Mouse (Mus musculus): Measurements from ENCODE around the gene Rpl26. TPM values are rescaled to one million over a fixed set of nuclear protein-coding genes. Genes with fewer than 3 reads are reported as not detected.
A peak's percentile ranks its signal among the peaks of the same experiment; 100 is the strongest.

Rpl26 gene
- total RNA-seq (2021), result 100 to 1,000 TPM; 607 to 680 TPM
- long read RNA-seq, experiment 1, transcript Rpl26-201 (4 exons, 526 nt), result major isoform, 126 of 138 reads
- long read RNA-seq, experiment 1, partial matches to known transcripts, result 7 of 138 reads
- long read RNA-seq, experiment 1, other reads (novel, unspliced or antisense), result 3 of 138 reads
- long read RNA-seq, experiment 2, transcript Rpl26-204 (2 exons, 636 nt), result minor isoform, 6 of 110 reads
- long read RNA-seq, experiment 2, transcript Rpl26-201 (4 exons, 526 nt), result major isoform, 101 of 110 reads
- long read RNA-seq, experiment 2, partial matches to known transcripts, result 3 of 110 reads
- long read RNA-seq, experiment 2, other reads (novel, unspliced or antisense), result 0 of 110 reads

DNA sequence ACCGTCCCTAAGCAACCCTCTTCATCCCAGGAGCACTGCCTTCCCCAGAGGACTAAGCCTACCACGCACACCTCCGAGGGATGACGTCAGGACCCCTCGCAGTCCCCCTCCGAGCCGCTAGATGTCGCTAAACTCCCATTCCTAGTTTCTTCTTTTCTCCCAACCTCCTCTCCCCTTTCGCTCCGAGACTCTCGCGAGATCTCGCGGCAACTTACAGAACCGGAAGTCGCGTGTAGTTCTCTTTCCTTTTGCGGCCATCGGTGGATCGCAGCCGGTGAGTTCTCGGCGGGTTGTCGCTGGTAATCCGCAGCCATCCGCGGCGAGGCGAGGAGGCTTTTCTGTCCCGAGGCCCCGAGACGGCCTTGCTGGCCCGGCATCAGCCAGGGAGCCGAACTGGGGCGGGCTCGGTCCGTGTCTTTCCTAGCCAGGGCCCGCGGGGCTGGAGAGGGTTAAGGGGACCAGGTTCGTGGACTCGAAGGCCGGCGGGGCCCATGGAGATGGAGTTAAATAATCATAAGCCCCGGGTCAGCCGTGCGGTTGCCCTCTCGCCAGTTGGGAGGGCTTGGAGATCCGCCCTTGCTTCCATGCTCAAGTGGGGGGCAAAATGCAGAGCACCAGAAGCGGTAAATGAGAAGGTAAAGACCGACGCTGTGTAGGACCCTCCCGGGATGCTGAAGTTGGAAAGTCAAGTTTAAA lies at the start of gene Rpl26:
TSS of gene Rpl26 (plus strand) at position 233 of the 696 bp plus-strand sequence.
- peak; percentile 97 to 98 for DNase-seq
- intact Hi-C loops (cut with DNase I), result loop anchor here (2.0 to 5.0 kb wide), 2 partner anchors 66 to 131 kb away; partner anchors contain the start of gene Slc25a35

DNA sequence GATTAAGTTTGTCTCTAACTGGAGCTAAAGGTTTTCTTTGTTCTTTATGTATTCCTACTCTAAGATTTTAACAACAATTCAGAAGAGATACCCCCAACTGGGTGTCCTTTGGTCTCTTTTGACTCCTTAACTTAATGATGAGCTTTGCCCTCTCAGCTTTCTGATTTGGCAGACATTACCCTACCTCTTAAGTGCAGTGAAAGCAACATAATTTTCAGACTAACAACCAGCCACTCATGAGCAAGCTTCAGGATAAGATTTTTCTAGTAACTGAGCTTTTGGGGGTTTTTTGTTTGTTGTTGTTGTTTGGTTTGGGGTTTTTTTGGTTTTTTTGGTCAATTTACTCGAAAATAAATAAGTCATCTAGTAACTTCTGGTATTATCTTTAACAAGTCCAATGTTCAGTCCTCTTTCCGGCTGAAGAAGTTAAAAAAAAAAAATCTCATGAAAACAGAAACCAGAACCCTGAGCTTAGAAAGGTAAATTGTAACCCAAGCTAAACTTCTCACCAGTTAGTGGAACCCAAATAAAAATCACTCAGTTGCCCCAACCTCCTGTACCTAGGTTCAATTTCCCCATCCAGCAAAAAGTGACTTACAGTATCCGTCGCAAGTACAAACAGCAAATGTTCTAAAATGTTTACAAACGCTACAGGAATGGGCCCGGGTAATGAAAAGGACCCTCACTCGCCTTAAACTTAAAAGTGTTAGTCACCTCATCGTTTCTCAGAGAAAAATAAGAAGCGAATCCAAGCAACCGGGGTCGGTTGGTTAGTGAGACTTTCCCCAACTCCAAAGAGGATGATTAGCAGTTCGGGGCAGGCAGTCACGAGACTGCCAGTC lies 49.5 kb upstream of the Rpl26 start:
- no peak for DNase-seq
- intact Hi-C loops (cut with DNase I), result loop anchor here (2.0 kb wide), 1 partner anchor 23 kb away; no protein-coding TSS in a partner anchor

DNA sequence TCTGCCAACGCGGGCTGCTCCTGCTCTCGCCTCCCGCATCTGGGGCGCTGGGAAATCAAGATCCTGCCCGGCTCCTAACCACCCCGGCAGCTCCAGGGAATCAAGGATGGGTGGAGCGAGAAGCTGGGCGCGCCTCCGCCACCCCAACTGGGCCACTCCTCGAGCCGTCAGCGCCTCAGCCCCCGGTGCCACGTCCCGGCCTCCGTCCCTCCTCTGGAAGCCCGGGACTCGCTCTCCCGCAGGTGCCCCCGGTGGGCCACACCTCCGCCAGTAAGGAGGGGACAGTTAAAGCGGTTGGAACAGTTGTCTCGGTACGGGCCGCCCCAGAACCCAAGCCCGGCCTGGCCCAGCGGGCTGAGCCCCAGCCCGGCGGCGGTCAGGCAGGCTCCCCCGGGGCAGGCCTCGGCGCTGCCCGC lies 48.9 kb upstream of the Rpl26 start:
- intact Hi-C loops (cut with DNase I), result no loop called here

DNA sequence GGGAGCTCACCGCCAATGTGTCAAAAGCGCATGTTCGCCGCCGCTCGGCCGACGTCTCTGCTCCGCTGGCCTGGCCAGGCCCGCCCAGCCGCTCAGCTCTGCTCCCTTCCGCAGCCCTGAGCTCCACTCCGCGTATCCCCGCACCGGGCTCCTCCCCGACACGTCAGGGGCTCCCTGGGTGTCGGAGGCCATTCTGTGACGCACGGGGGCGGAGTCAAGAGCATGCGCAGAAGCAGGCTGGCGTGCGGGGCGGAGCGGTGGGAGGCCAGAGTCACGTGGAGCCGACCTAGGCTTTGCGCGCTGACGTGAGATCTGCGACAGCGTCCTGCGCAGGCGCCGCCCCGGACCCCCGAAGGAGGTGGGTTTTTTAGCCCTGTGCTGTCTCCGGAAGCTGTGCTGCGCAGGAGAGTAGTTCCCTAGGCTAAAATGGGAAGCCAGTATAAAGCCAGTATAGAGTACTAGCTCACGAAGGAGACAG lies 48.4 kb upstream of the Rpl26 start:
- intact Hi-C loops (cut with DNase I), result no loop called here
- DNase-seq, result peak; percentile 100

More for the DNA sequence above, 48.9 kb upstream of the Rpl26 start:
- DNase-seq, result peak; percentile 79 to 81

DNA sequence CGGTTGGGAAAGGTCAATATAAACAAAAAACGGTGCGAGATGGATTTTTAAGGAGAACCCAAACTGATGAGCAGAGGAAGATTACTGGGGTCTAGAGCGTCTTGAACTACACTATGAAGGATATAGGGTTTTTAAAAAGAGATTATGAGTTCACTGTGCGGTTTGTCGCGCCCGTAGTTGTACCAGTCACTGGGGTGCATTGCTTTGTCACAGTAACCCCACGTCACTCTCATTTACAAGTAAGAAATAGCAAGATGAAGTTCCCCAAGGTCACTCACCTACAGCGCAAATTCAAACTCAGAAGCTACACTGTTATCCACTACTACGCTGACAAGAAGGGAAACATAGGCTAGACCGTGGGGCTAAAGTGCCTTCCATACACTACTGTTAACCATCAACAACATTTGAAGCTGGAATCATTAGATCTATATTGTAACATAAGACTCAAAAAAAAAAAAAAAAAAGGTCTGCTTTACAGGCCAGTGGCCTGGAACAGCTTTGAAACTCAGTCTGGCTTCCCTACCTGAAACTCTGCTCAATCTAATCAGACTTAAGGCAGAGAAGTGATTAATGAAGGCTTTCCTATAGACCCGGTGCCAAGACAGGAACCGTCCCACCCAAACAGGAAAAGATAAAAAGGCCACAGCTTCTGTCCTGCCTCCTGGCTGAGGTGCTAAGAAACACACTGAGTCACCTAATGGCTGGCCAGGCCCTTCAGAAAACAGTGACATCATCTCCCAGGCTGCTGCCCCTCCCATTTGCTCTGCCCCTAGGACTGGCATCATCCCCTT lies 47.6 kb upstream of the Rpl26 start:
- intact Hi-C loops (cut with DNase I), result no loop called here
- peak; percentile 43 for DNase-seq

DNA sequence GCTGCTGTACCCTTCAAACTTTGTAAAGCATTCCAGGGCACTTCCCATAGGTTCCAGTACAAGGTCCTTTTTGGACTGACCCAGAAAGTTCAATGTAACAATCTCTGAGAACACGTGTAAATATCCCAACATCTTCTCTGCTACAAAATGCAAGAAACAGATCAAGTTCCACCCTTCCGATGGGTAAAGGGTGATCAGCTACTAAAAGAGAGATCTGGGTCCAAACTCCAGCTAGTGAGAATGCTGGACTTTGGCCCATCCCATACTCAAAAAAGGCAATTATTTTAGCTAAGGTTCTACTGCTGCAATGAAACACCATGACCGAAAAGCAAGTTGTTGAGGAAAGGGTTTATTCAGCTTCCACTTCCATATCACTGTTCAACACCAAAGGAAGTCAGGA lies 46.8 kb upstream of the Rpl26 start:
- intact Hi-C loops (cut with DNase I), result no loop called here
- no peak for DNase-seq

DNA sequence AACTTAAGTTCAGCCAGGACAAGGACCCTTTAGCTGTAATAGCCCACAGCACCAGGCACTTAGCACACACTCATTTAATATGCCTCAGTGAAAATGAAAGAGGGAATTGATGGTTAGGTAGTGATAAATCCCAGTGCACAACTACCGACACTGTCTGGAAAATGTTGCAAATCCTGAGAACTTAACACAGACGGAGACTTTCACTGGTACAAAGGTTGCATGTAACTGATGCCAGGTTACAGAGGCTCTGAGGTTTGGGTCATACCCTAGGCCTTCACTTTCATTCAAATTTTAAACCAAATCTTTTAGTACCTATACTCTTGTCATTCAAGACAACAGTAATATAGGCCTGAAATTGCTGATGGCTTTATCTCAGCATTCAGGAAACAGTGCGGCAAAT lies 44.1 kb upstream of the Rpl26 start:
- no peak for DNase-seq
- intact Hi-C loops (cut with DNase I), result no loop called here

DNA sequence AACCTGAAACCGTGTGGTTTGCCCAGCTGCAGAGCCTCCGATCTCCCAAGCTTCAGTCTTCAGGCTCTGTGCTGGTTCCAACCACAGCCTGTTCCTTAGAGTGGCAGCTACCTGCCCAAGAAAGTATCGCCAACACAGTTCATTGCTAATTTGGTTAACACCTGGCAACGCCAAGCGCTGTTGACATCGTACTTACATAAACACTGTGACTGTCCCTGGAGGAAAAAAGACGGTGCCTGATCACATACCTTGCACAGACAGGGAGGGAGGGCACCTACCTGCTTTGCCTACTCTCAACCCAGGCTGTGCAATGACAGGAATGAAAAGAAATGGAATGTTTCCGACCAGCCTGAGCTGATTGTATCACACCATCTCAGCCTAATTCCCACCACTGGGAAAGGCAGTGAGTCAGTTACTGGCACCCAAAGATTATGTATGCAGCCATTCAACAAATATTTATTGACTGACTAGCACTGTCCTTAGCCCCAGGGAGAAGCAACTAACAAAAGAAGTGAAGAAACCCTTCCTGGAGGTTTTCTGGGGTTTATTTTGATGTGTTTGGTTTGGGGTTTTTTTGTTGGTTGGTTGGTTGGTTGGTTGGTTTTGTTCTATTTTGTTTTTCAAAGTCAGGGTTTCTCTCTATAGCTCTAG lies 41.3 kb upstream of the Rpl26 start:
- DNase-seq, result no peak
- intact Hi-C loops (cut with DNase I), result no loop called here

DNA sequence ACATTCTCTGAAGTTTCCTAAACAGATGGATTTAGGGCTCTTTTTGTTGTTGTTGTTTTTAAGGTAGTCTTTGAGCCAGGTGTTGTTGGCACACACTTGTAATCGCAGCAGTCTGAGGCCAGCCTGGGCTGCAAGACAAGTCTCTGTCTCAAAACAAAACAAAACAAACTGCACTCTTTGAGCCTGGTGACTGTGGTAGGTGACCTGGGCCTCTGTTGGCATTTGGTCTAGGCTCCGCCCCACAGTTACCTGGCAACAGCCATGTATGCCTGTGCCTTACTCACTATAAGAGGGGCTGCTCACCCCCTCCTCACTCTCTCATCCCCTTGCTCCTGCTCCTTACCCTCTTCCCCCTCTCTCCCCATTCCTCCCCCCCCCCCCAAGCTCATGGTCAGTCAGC lies 39.1 kb upstream of the Rpl26 start:
- no peak for DNase-seq
- intact Hi-C loops (cut with DNase I), result no loop called here

DNA sequence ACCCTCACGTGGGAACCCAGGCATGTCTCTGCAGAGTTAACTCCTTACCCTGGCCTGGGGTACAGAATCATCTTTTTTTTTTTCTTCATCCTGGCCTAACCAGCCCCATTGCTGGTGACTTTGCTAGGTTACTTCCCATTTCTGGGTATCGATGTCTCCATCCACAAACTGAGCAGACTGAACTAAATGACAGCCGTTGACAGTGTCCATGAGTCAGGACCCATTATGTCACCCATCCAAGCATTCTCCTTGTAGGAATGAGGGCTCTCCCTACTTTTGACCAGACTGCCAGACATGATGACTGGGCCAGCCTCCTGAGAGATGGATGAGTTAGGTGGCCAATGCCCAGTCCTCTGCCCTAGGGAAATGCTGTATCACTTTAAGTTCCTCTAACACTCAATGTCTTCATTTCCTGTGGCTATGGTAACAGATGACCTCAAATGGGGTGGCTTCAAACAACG lies 37.7 kb upstream of the Rpl26 start:
- intact Hi-C loops (cut with DNase I), result no loop called here

DNA sequence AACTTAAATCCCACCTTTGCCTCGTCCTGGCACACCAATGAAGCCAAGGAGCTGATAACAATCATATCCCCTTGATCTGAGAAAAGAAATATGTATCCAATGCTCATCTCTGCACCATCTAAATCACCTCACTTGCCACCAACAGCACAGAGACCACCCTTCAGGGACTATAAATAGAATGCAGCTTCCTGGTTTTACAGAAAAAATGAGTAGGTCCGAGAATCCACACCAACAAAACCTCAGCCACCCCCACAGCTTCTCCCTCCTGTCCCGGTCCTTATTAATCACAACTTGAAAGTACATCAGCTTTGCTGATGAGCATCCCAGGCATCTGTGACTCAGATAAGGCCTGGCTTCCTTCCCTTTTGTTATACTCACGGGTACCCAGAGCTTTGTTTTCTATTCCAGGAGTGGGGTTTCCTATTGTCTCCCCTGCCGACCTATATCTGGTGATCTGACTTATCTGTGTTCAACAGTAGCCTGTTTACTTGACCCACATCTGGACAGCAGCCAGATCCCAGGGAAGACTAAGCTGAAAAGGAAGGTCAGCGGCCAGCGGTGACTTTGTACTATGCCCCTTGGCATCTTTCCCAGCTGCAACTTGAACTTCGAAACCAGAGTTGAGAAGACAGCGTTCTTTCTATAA lies 36.7 kb upstream of the Rpl26 start:
- peak; percentile 84 to 86 for DNase-seq
- intact Hi-C loops (cut with DNase I), result no loop called here

More for the DNA sequence above, 37.7 kb upstream of the Rpl26 start:
- DNase-seq, result peak in 1 of 2 experiments; percentile 10

DNA sequence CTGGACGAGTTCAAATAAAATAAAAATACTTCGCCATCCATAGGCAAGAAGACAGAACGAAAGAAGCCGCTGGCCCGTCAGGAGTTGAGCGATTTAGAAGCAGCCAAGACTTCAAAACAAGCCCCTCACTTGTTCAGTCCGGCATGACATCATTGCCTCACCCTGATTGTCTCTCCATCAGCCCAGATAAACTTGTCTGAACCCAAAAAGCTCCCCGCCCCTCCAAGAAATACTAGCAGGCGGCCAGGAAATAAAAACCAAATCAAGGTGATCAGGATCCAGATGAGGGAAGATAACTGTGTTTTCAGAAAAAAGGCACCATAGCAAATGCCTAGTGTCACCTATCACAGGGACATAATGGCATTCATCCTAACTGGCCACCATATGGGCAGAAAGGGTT lies 30.1 kb upstream of the Rpl26 start:
- DNase-seq, result no peak
- intact Hi-C loops (cut with DNase I), result loop anchor here (5.0 kb wide), 3 partner anchors 44 to 384 kb away; no protein-coding TSS in a partner anchor

DNA sequence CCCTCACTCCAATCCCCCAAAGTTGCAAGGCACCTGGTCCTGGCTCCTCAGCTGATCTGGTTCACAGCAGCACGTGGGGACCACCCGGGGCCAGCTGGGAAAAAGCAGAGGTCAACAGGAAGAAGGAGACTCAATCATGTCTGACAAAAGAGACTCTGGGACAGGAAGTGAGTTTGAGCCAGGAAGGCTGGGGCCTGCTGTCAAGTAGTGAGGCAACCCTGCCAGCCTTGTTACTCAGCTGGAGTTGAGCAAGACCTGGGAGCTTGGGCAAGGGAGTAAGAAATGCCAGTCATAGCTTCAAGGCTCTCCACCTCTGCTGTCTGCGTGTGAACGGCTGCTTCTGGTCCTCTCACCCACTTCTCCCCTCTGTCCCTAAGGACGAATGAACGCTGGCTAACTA lies 29.6 kb upstream of the Rpl26 start, which contains the start of gene Ndel1:
TSS of gene Ndel1 (minus strand) at position 111 of the 400 bp plus-strand sequence.
- intact Hi-C loops (cut with DNase I), result loop anchor here (5.0 kb wide), 3 partner anchors 44 to 384 kb away; no protein-coding TSS in a partner anchor
- peak; percentile 37 to 49 for DNase-seq

DNA sequence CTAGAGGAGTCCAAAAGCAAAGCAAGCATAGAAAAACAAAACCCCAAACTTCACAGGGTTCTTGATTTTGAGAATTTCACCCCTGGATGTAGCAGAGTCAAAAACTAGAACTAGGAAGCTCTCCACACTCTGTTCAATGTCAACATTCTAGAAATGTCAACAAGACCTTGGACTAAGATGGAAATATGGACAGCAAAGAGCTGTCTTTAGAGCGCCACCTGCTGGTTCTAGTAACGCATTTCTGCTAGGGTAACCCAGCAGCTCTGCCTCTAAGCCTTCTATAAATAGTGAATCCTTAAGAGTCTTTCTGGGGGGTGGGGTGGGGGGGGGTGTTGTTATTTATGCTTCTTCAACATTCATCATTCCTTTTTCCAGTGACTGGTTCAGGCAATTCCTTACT lies 26.5 kb upstream of the Rpl26 start:
- intact Hi-C loops (cut with DNase I), result loop anchor here (1.0 to 5.0 kb wide), 6 partner anchors 24 to 388 kb away; no protein-coding TSS in a partner anchor
- DNase-seq, result peak; percentile 70 to 84

DNA sequence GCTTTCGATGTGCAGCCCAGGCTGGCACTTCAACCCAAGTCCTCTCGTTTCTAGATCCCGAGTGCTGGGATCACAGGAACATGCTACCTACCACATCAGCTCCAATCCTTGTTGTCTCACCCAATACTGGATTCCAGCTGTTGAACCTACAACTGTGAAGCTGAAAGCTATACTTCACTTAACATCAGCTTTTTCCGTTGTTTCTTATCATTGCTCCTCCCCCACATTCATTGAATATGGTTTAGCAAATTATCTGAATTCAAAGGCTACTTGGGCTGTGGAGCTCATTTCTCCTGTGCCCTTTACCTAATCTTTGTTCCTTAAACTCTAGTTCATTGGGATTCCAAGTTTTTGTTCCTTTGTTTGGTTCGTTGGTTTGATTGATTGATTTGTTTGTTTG lies 22.6 kb upstream of the Rpl26 start:
- intact Hi-C loops (cut with DNase I), result loop anchor here (5.0 kb wide), 1 partner anchor 332 kb away; no protein-coding TSS in a partner anchor
- DNase-seq, result no peak

DNA sequence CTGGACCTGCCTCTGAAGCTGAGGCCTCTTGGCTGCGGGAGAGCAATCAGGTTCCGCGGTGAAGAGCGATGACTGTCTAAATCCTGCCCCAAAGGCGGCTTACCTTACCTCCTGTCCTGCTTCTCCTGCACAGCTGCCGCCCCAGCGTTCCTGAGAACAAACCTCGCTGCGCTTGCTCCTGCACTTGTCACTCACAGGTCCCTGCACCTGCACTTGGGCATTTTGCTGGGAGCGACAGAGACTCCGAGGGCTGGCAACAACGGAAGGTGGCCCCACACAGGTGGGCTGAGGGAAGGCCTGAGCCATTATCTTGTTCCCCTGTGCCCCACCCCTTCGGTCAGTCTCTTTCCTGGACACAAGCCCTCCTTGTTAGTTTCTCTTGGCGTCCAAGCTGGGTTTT lies 19.3 kb upstream of the Rpl26 start:
- intact Hi-C loops (cut with DNase I), result no loop called here
- no peak for DNase-seq

DNA sequence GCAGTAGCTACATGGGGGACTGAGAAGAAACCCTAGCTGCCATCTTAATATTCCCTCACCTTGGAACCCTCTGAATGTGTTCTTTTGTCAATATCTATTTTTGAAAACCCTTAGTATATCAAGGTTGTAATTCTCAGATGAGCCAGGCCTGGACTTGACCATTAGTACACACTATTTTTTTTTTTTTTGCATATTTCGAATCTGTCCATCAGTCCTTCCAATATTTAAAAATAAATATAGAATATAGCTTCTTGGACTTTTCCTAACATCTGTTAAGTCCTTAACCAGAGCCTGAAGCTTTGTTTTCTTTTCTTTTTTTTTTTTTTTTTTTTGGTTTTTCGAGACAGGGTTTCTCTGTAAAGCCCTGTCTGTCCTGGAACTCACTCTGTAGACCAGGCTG lies 17.5 kb upstream of the Rpl26 start:
- intact Hi-C loops (cut with DNase I), result no loop called here
- no peak for DNase-seq

DNA sequence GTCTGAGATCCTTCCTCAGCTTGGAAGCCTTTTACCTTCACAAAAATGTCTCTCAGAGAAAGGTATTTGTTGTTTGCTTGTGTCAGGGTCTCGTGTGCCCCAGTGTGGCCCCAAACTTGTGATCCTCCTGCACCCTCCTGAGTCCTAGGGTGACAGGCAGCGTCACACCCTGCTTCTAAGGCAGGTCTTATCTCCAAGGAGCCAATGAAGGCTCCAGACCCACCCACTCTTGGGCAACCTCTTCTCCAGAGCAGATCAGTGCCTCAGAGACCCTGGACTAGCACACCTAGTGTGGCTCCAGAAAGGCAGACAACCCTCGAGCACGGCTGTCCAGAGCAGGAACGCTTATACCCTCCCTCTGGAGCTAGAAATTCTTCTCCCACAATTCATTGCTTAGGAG lies 17.0 kb upstream of the Rpl26 start:
- no peak for DNase-seq
- intact Hi-C loops (cut with DNase I), result no loop called here

All from heart, postnatal 14 days (tissue).